Mouse (Mus musculus) megakaryocyte-erythroid progenitor cell, adult 5-6 weeks (primary cell): ENCODE results near the gene Nr0b2. TPM values are rescaled to one million over a fixed set of nuclear protein-coding genes. Genes with fewer than 3 reads are reported as not detected.

Source experiments
- ATAC-seq: replicated peaks from 2 replicates; pipeline ENCODE4 v1.8.0; 2016; ENCODE audit warnings: mild to moderate bottlenecking, inconsistent platforms; ENCODE audit not compliant: severe bottlenecking, poor library complexity, low FRiP score, low TSS enrichment
- total RNA-seq, 2 experiments: library from RNA; stranded (forward) in 1 of 2; stranded (reverse) in 1 of 2; fragments of 200-1000, 215-1000 nt in 1 of 2; fragments of >200 nt in 1 of 2; fragmentation: Nextera tagmentation in 1 of 2; gene quantifications; 2 replicates each; pipeline ENCODE4 v1.2.3; 2014 to 2017

Nr0b2 gene
- total RNA-seq, 2 experiments from 2014 or later: not detected

GRCm38 (mm10) chr4:133601721-133602218 lies 48.6 kb downstream of the Nr0b2 start, which contains the start of gene Sfn:
Gene Sfn (minus strand): TSS chr4:133602168.
- peak; percentile 36; the same call in 1 of the 2 replicates for ATAC-seq

- ATAC-seq: no peak
Measured at GRCm38 (mm10) chr4:133603056-133603455, 49.9 kb downstream of the Nr0b2 start.

- ATAC-seq: no peak
Measured at GRCm38 (mm10) chr4:133604175-133604574, 51.0 kb downstream of the Nr0b2 start.

- no peak for ATAC-seq
Measured at GRCm38 (mm10) chr4:133604856-133605255, 51.7 kb downstream of the Nr0b2 start.

- ATAC-seq: no peak
Measured at GRCm38 (mm10) chr4:133605330-133605729, 52.2 kb downstream of the Nr0b2 start.

Other genes with a start within 250 kb of the Nr0b2 start
- gene Wdtc1, start 199.9 kb upstream of the Nr0b2 start, total RNA-seq (2014; fragmentation: Nextera tagmentation): 15.3 and 18.6 TPM in 2 replicates
- 7.5 and 8.0 TPM in 2 replicates for gene Wdtc1, start 199.9 kb upstream of the Nr0b2 start, total RNA-seq (2017)
- 31.8 and 33.1 TPM in 2 replicates for gene Slc9a1, start 183.7 kb upstream of the Nr0b2 start, total RNA-seq (2014; fragmentation: Nextera tagmentation)
- 5.8 and 13.7 TPM in 2 replicates for gene Slc9a1, start 183.7 kb upstream of the Nr0b2 start, total RNA-seq (2017)
- not detected in 2 replicates for gene Tent5b, start 73.2 kb upstream of the Nr0b2 start, total RNA-seq (2014; fragmentation: Nextera tagmentation)
- gene Tent5b, start 73.2 kb upstream of the Nr0b2 start, total RNA-seq (2017): 0.28 TPM in 1 of 2 replicates, not detected in the other
- gene Trnp1, start 54.8 kb upstream of the Nr0b2 start, total RNA-seq (2014; fragmentation: Nextera tagmentation): not detected in 2 replicates
- 3.9 TPM in 1 of 2 replicates, not detected in the other for gene Trnp1, start 54.8 kb upstream of the Nr0b2 start, total RNA-seq (2017)
- gene Kdf1, start 34.4 kb upstream of the Nr0b2 start, total RNA-seq (2014; fragmentation: Nextera tagmentation): not detected in 2 replicates
- gene Kdf1, start 34.4 kb upstream of the Nr0b2 start, total RNA-seq (2017): not detected in 2 replicates
- gene Nudc, start 7.4 kb upstream of the Nr0b2 start, total RNA-seq (2014; fragmentation: Nextera tagmentation): 250 and 258 TPM in 2 replicates
- gene Nudc, start 7.4 kb upstream of the Nr0b2 start, total RNA-seq (2017): 271 and 301 TPM in 2 replicates
- gene Gpatch3, start 21.4 kb downstream of the Nr0b2 start, total RNA-seq (2014; fragmentation: Nextera tagmentation): 1.2 and 6.2 TPM in 2 replicates
- gene Gpatch3, start 21.4 kb downstream of the Nr0b2 start, total RNA-seq (2017): 16.9 and 29.6 TPM in 2 replicates
- 16.0 and 20.9 TPM in 2 replicates for gene Gpn2, start 31.0 kb downstream of the Nr0b2 start, total RNA-seq (2014; fragmentation: Nextera tagmentation)
- gene Gpn2, start 31.0 kb downstream of the Nr0b2 start, total RNA-seq (2017): 19.5 and 29.3 TPM in 2 replicates
- gene Sfn, start 48.8 kb downstream of the Nr0b2 start, total RNA-seq (2014; fragmentation: Nextera tagmentation): 1.7 and 2.7 TPM in 2 replicates
- 1.3 and 2.0 TPM in 2 replicates for gene Sfn, start 48.8 kb downstream of the Nr0b2 start, total RNA-seq (2017)
- gene Zdhhc18, start 96.8 kb downstream of the Nr0b2 start, total RNA-seq (2014; fragmentation: Nextera tagmentation): 16.2 and 24.1 TPM in 2 replicates
- gene Zdhhc18, start 96.8 kb downstream of the Nr0b2 start, total RNA-seq (2017): 5.0 and 8.1 TPM in 2 replicates
- gene Pigv, start 119.3 kb downstream of the Nr0b2 start, total RNA-seq (2014; fragmentation: Nextera tagmentation): 7.0 and 10.1 TPM in 2 replicates
- gene Pigv, start 119.3 kb downstream of the Nr0b2 start, total RNA-seq (2017): 2.3 and 12.4 TPM in 2 replicates
- 127 and 136 TPM in 2 replicates for gene Arid1a, start 203.4 kb downstream of the Nr0b2 start, total RNA-seq (2014; fragmentation: Nextera tagmentation)
- gene Arid1a, start 203.4 kb downstream of the Nr0b2 start, total RNA-seq (2017): 28.2 and 29.6 TPM in 2 replicates